ENCODE assay signal across 19 mouse cellular contexts in genomic region chr2:24479906-24480305, GRCm38 (mm10). TPM values are rescaled to one million over a fixed set of nuclear protein-coding genes. Genes with fewer than 3 reads are reported as not detected.
DNase-seq lines count a peak whose midpoint lies in the region; ATAC-seq and TF ChIP-seq lines count a peak whose summit lies in the region.
"Had no signal": no experiment of that assay in that cellular context is flagged by ENCODE, and none has a peak within 500 bp of the region (broad histone marks: within the 10 kb centered on the region; RNA-seq: fewer than 3 reads in every experiment).

No protein-coding gene starts in this region.

- 47% methylated on average over 2 of the region's 2 CpGs for WGBS in hindbrain, embryonic 16.5 days
- 59% methylated on average over 2 of the region's 2 CpGs for WGBS in hindbrain, embryonic 14.5 days
- WGBS in small intestine, adult 2 months: 38% methylated on average over 2 of the region's 2 CpGs

- peak; percentile 48; the same call in 1 of the 2 replicates for ATAC-seq in hindbrain, embryonic 16.5 days
- no peak for ATAC-seq in hindbrain, embryonic 14.5 days (ENCODE audit: low FRiP score)
- ATAC-seq: forebrain, embryonic 15.5 days had no signal

- DNase-seq in hindbrain, embryonic 14.5 days (ENCODE audit: low spot score): no peak
- peak; percentile 21 for DNase-seq in R1 (ENCODE audit: low read depth, low spot score)
- peak; percentile 59 to 66 for DNase-seq in kidney, adult 8-10 months
- no peak for DNase-seq in testis, postnatal 10 days (ENCODE audit: low spot score)
- no peak for DNase-seq in right cerebral cortex, adult 18-20 months
- DNase-seq: cerebellum, adult 18-20 months; liver, embryonic 13.5 days; right cerebral cortex, postnatal 4 days; thymus, adult 18-20 months had no signal

- H3K4me1 ChIP-seq in hindbrain, embryonic 16.5 days (ENCODE audit: control insufficient read depth, insufficient read depth, low read depth, low read length): no peaks in the 10 kb centered on the region
- no peaks in the 10 kb centered on the region for H3K4me1 ChIP-seq in hindbrain, embryonic 14.5 days (replicated peaks; ENCODE audit: control insufficient read depth, insufficient read depth, low read length)
- peaks cover 14% of the 10 kb centered on the region; the same call in 1 of the 2 replicates for H3K4me1 ChIP-seq in small intestine, adult 2 months (ENCODE audit: control insufficient read depth, insufficient read depth, insufficient read length, low read length)
- H3K4me1 ChIP-seq: heart, embryonic 12.5 days; limb, embryonic 12.5 days; liver, embryonic 13.5 days; lung, embryonic 15.5 days had no signal

- H3K9ac ChIP-seq in hindbrain, embryonic 16.5 days (ENCODE audit: low read depth, low read length): no peak overlapping the region
- H3K9ac ChIP-seq in hindbrain, embryonic 14.5 days: no peak overlapping the region
- H3K9ac ChIP-seq: forebrain, embryonic 15.5 days; heart, embryonic 12.5 days; limb, embryonic 12.5 days; liver, embryonic 13.5 days; lung, embryonic 15.5 days; midbrain, embryonic 12.5 days had no signal

- H3K9me3 ChIP-seq in hindbrain, embryonic 16.5 days (ENCODE audit: control insufficient read depth, low read length): no peaks in the 10 kb centered on the region
- H3K9me3 ChIP-seq in hindbrain, embryonic 14.5 days (ENCODE audit: control insufficient read depth, low read length): no peaks in the 10 kb centered on the region
- H3K9me3 ChIP-seq: forebrain, embryonic 15.5 days; heart, embryonic 12.5 days; limb, embryonic 12.5 days; liver, embryonic 13.5 days; lung, embryonic 15.5 days; midbrain, embryonic 12.5 days had no signal

- TF ChIP-seq CTCF in small intestine, adult 2 months (IDR thresholded peaks at IDR 0.05; ENCODE audit: extremely low read depth, insufficient read length, insufficient replicate concordance, low read depth, low read length): no peak

- no peak overlapping the region for H3K4me3 ChIP-seq in hindbrain, embryonic 16.5 days (ENCODE audit: low read length)
- no peak overlapping the region for H3K4me3 ChIP-seq in hindbrain, embryonic 14.5 days (replicated peaks; ENCODE audit: low read length)
- peak overlapping the region; percentile 49 for H3K4me3 ChIP-seq in small intestine, adult 2 months (ENCODE audit: low read depth, low read length)
- H3K4me3 ChIP-seq: erythroblast, embryonic 14.5 days; forebrain, embryonic 15.5 days; heart, embryonic 12.5 days; left cerebral cortex, adult 2 months; limb, embryonic 12.5 days; liver, embryonic 13.5 days; lung, embryonic 15.5 days; midbrain, embryonic 12.5 days had no signal

- H3K27ac ChIP-seq in hindbrain, embryonic 16.5 days (ENCODE audit: low read depth, low read length): no peak overlapping the region
- H3K27ac ChIP-seq in hindbrain, embryonic 14.5 days: no peak overlapping the region
- peak overlapping the region; percentile 88 for H3K27ac ChIP-seq in small intestine, adult 2 months (ENCODE audit: insufficient read depth, low read depth, low read length)
- H3K27ac ChIP-seq: forebrain, embryonic 15.5 days; left cerebral cortex, adult 2 months; limb, embryonic 12.5 days; liver, embryonic 13.5 days; lung, embryonic 15.5 days; midbrain, embryonic 12.5 days had no signal

- peaks cover 14% of the 10 kb centered on the region for H3K27me3 ChIP-seq in hindbrain, embryonic 16.5 days (replicated peaks; ENCODE audit: control insufficient read depth, insufficient read depth, low read length)
- H3K27me3 ChIP-seq in hindbrain, embryonic 14.5 days (ENCODE audit: control insufficient read depth, insufficient read depth, low read length): peaks cover 23% of the 10 kb centered on the region
- no peaks in the 10 kb centered on the region for H3K27me3 ChIP-seq in small intestine, adult 2 months (ENCODE audit: control insufficient read depth, insufficient read depth, low read length)

- TF ChIP-seq POLR2A in small intestine, adult 2 months (IDR thresholded peaks at IDR 0.05; ENCODE audit: low read depth, low read length): peak; percentile 46; the same call in 1 of the 2 replicates

- no peaks in the 10 kb centered on the region for H3K36me3 ChIP-seq in hindbrain, embryonic 16.5 days (ENCODE audit: control insufficient read depth, insufficient read depth, low read length)
- H3K36me3 ChIP-seq in hindbrain, embryonic 14.5 days (replicated peaks; ENCODE audit: control insufficient read depth, insufficient read depth): no peaks in the 10 kb centered on the region
- H3K36me3 ChIP-seq in small intestine, adult 2 months (ENCODE audit: control insufficient read depth, insufficient read depth, low read length): no peaks in the 10 kb centered on the region
- H3K36me3 ChIP-seq: forebrain, embryonic 15.5 days; heart, embryonic 12.5 days; limb, embryonic 12.5 days; liver, embryonic 13.5 days; lung, embryonic 15.5 days; midbrain, embryonic 12.5 days had no signal

- no peak overlapping the region for H3K4me2 ChIP-seq in hindbrain, embryonic 16.5 days (ENCODE audit: low read length)
- no peak overlapping the region for H3K4me2 ChIP-seq in hindbrain, embryonic 14.5 days (replicated peaks)
- H3K4me2 ChIP-seq: forebrain, embryonic 15.5 days; heart, embryonic 12.5 days; limb, embryonic 12.5 days; liver, embryonic 13.5 days; lung, embryonic 15.5 days; midbrain, embryonic 12.5 days had no signal

RNA-seq across cellular contexts. Expression of gene Pax8, which starts 4.5 kb away (rescaled TPM):
- 21.2 and 24.0 TPM in 2 replicates for polyA plus RNA-seq in hindbrain, embryonic 16.5 days (2015; fragmentation: Nextera tagmentation; extraction: Ambion mirVana)
- 24.5 and 33.0 TPM in 2 replicates for polyA plus RNA-seq in hindbrain, embryonic 14.5 days (2014; fragmentation: Nextera tagmentation; extraction: Ambion mirVana)
- 2.4 and 10.4 TPM in 2 replicates for polyA plus RNA-seq in small intestine, adult 2 months (2012; rRNA removed)
- polyA plus RNA-seq: erythroblast, embryonic 14.5 days; heart, embryonic 12.5 days; limb, embryonic 12.5 days; urinary bladder, adult 2 months had no signal

Comparison
In these comparisons a context has a peak if more than half of its experiments do, and no peak if none do; other contexts are left out.
1. DNase-seq: peak in R1 (single experiment) and kidney, adult 8-10 months (2 of 2); none in hindbrain, embryonic 14.5 days (single experiment), testis, postnatal 10 days (single experiment) and right cerebral cortex, adult 18-20 months (single experiment).